Mouse (Mus musculus): Measurements from ENCODE around the gene Cd52. TPM values are rescaled to one million over a fixed set of nuclear protein-coding genes. Genes with fewer than 3 reads are reported as not detected.

Gene Cd52
- total and polyA plus RNA-seq, 3 experiments = 9.5 to 23.2 (median 17.0) TPM

- no peak for DNase-seq
These were observed 24.8 kb upstream of the Cd52 start for GRCm38 (mm10) chr4:134119644-134120043.

- no peak for DNase-seq
These were observed 24.2 kb upstream of the Cd52 start for GRCm38 (mm10) chr4:134119042-134119441.

DNA sequence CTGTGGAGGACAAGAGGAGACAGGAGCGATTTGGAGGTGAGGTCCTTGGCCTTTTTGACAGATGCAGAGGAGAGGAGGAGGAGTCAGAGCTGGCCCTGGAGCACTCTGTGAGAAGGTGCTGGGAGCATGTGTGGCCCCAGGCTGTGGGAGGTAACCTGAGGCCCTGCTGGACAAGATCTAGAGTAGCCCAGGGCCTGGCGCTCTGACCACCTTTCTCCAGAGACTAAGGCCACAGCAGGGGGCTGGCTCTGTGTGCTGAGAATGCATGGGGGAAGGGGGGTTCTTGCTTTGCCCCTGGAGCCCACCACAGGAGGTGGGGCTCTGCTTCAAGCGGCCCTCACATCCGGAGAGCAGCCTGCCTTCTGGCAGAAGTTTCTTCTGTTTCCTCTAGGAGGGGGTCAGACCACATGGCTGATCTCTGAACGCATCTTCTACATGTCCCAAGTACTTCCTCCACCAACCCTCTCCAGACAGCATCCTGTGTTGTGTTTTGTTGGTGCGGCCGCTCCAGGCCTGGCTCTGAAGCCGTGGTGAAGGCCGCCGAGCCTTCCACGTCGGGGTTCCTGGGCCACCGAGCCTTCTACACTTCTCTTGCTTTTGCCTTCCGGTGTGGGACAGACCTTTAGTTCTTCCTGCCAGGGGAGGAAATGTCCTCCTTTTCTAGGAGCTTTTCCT is 23.4 kb upstream of the Cd52 start:
- no peak for DNase-seq

- DNase-seq = no peak
These were observed 22.1 kb upstream of the Cd52 start for GRCm38 (mm10) chr4:134117012-134117411.

GRCm38 (mm10) chr4:134116501-134116900 is 21.6 kb upstream of the Cd52 start:
- DNase-seq = no peak

DNA sequence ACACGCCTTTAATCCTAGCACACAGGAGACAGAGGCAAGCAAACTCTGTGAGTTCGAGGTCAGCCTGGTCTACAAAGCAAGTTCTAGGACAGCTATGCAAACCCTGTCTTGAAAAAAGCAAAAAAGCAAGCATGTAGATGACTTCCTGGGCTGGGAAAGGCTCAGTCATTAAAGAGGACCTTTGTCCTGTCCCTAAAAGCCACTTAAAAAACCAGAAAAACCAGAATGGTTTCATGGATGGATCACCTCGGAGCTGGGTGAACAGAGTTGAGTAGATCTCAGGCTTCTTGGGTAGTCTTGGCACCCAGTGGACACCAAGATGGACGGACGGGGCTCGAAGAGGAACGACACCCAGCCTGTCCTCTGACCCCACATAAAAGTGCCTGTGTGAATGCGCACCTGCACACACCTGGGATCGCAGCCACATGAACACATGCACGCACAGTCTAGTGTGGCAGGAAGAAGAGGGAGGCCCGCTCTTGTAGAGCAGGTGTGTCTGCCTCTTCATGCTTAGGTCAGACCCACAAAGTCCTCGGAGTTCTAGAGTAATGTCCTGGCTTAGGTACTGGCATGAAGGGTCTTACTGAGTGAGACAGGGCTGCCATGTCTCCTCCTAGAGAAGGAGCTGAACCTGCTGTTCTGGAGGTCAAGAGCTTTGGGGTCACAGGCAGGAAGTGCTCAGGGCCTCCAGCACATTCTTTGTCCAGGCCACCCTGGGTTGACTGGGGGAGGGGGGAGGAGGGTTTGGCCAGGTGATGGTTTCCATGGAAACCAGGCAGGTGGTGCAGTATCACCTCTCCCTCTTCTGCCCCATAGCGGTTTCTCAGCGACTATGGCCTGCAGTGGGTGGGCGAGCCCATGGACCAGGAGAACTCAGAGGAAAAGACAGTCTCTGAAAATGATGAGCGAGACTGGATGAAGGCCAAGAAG is 20.6 kb upstream of the Cd52 start:
- no peak for DNase-seq

GRCm38 (mm10) chr4:134114038-134114437 is 19.2 kb upstream of the Cd52 start:
- no peak for DNase-seq

GRCm38 (mm10) chr4:134113356-134113994 is 18.6 kb upstream of the Cd52 start:
- no peak for DNase-seq

GRCm38 (mm10) chr4:134112403-134112802 is 17.5 kb upstream of the Cd52 start:
- no peak for DNase-seq

- no peak for DNase-seq
These were observed 15.8 kb upstream of the Cd52 start for GRCm38 (mm10) chr4:134110653-134111052.

- no peak for DNase-seq
These were observed 13.3 kb upstream of the Cd52 start for GRCm38 (mm10) chr4:134108196-134108595.

GRCm38 (mm10) chr4:134107730-134108129 is 12.8 kb upstream of the Cd52 start:
- DNase-seq = no peak

GRCm38 (mm10) chr4:134106105-134106504 is 11.2 kb upstream of the Cd52 start:
- DNase-seq = no peak

DNA sequence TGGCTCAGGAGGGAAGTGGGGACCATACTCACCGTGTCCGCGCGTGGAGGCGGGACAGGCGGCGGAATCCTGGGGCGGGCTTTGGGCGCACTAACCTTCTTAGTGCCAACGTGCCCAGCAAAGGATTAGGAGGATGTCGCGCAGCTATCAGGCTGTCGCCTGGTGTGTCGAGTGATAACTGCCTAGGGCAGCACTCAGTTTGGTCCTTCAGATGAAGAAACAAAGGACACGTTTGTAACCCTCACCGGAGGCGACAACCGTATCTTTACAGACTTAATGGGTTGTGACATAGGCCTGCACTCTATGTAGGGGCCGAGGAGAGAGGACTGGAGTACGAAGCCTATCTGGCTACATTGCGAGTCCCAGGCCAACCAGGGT is 7.8 kb upstream of the Cd52 start:
- no peak for DNase-seq

DNA sequence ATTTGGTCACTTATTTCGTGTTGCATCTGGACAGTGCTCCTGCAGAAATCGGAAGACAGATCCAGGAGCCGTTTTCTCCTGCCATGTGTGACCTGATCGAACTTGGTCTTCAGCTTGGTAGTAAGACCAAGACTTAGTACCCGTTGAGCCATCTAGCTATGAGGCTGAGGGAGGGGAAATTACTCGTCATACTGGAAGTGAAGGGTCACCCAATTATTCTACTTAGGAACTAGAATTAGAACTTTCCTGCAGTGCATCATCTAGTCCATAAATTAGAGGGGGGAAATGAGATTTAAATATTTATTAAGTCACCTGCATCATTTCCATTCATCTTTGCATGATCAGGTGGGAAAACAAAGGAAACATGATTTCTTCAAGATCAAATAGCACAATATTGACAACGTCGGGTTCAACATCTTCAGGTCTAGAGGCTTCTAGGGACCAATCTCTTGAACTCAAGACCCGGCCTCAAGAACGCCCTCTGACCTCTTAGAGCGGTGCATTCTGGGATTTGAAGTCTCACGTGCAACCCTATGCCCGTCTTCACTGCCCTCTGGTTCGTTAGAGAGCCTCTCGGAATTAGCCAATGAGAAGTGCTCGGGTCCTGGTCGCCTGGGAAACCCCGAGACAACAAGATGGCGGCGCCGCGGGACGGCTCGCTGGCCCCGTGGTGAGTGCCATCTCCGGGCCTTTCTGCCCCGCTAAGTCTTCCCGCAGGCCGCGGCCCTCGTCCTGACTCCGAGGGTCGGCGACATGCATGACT is 7.3 kb upstream of the Cd52 start, which contains the start of gene Ubxn11:
Gene Ubxn11, plus strand, starts transcription at position 592 of the 763 bp plus-strand sequence.
- peak; percentile 92 for DNase-seq

GRCm38 (mm10) chr4:134100245-134100644 is 5.4 kb upstream of the Cd52 start:
- DNase-seq = no peak

DNA sequence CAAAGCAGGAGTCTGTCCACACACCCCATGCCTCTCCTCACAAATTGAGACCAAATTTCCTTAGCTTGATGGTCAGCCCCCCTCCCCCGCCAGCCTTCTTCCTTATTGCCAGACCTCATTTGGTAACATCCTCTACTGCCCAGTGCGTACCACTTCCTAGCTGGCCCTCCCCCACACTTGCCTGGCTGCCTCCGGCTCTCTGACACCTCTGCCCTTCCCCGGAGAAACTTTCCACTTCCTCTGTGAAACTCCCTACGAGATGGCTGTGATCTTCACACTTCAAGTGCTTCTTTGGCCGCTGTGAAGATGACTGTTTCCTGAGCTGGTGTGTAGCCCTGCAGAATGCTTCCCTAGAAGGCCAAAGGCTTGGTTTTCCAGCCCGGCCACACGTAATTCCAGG is 3.7 kb upstream of the Cd52 start:
- peak; percentile 25 for DNase-seq

- DNase-seq = no peak
These were observed 2.2 kb upstream of the Cd52 start for GRCm38 (mm10) chr4:134097015-134097608.

- no peak for DNase-seq
These were observed 1.2 kb upstream of the Cd52 start for GRCm38 (mm10) chr4:134096120-134096519.

- DNase-seq = no peak
These were observed 798 bp downstream of the Cd52 start for GRCm38 (mm10) chr4:134094004-134094564.

Data from adrenal gland, adult 2 months (tissue).